Mouse (Mus musculus) bone marrow macrophage, adult 2 months (primary cell): ENCODE results near the gene Ccdc154.

Experiments used
- CTCF ChIP-seq: IDR thresholded peaks from 2 replicates; pipeline ENCODE4 v1.5.1; 2012; ENCODE audit warnings: low read depth, mild to moderate bottlenecking, low read length, moderate library complexity
- POLR2A ChIP-seq: IDR thresholded peaks from 2 replicates; pipeline ENCODE4 v1.6.1; 2012; ENCODE audit warnings: mild to moderate bottlenecking, low read depth, low read length, borderline replicate concordance

DNA sequence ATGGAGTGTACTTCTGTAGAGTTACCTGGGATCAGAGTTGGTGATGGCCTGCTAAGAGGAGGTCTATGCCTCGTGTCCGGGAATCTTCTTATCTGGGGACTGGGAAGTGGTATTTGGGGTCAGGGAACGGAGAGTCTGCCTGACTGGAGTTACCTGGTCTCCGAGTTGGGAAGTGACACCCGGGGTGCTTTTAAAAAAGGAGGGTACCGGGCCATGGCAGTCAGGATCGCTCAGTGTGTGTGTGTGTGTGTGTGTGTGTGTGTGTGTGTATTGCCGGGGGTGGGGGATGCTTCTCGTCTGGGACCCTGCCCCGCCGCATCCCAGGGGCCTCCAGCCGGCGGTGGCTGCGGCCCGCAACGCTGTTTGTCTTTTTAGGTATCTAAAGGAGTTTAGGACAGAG lies 26.8 kb downstream of the Ccdc154 start:
- TF ChIP-seq POLR2A (no peak), CTCF (no peak)
